Mouse (Mus musculus): ENCODE results near the gene Sfi1.
"Not testable (repeated sequence)": the region's sequence is repeated elsewhere in the genome, so short reads cannot be mapped to it uniquely, and the experiment has no call there.

DNA sequence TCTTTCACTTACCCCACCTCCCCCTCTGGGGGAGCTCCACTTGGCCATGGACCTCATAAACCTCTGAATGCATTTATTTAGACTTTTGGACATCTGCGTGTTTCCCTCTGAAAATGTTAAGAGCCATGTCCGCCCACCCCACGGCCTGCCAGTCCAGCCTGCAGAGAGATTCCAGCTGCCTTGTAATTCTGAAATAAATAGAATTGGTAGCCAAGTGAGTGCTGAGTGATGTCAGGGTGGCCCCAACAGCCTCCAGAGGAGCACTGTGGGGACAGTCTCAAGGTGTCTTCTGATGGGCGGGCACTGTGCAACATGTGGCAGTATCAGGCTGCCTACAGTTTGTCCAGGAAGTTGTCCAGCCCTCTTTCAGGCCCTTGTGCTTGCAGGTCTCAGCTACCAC is 43.8 kb downstream of the Sfi1 start:
- TF ChIP-seq CTCF (IDR thresholded peaks at IDR 0.05; ENCODE audit: low read depth, low read length); GATA1 (IDR thresholded peaks at IDR 0.05; ENCODE audit: borderline replicate concordance, low read length); TAL1 (conservative IDR thresholded peaks at IDR 0.05; ENCODE audit: low read depth, low read length); POLR2AphosphoS5 (IDR thresholded peaks at IDR 0.05; ENCODE audit: insufficient replicate concordance, low read depth, low read length): not testable (repeated sequence)

Data from G1E (cell line).